Mouse (Mus musculus): Measurements from ENCODE around the gene Gm2174. TPM values are rescaled to one million over a fixed set of nuclear protein-coding genes. Genes with fewer than 3 reads are reported as not detected.

Gm2174 gene
- not detected for total RNA-seq (2021)
- long read RNA-seq, experiment 1 = 0 reads
- long read RNA-seq, experiment 2 = 0 reads

DNA sequence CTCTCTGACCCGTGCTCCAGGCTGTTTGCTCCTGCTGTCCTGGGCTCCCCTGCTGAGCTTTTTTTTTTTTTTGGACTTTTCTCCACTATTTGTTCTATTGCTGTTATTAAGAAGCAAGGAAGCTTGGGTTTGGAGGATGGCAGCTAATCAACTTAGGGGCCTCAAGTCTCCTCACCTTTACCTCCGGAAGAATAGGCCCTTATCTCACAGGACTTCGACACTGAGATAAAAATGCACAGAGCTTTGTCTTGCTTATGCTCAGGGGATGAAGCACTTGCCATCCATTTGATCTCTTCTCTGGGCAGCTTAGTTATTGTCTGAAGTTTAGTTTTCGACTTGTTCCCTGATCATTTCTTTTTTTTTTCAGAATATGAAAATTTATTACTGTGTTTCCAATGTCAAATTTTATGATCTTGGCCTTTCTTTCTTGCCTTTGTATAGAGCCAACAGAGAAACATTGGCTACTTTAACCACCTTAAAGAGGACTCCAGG lies at the start of gene Gm2174:
TSS of gene Gm2174 (plus strand) at position 442 of the 492 bp plus-strand sequence.
- no peak for DNase-seq

GRCm38 (mm10) chrX:56404646-56405045 lies 43.1 kb upstream of the Gm2174 start:
- DNase-seq = no peak

DNA sequence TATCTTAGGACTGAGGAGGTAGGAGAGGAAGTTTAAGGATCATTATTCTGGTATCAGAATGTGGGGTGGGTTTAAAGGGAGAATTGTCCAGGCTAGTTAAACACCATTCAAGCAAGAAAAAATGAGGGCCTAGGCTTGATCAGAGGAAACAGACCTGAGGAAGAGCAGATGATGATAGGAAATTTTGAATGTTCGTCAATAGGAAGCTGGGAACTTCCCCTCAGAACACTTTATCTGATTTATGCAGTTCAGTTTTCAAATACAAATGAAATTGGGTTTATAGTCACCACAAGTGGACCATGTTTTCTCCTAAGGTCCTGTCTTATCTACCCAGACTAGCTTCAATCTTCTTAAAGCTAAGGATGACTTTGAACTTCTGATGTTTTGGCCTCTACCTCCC lies 42.3 kb upstream of the Gm2174 start:
- no peak for DNase-seq

DNA sequence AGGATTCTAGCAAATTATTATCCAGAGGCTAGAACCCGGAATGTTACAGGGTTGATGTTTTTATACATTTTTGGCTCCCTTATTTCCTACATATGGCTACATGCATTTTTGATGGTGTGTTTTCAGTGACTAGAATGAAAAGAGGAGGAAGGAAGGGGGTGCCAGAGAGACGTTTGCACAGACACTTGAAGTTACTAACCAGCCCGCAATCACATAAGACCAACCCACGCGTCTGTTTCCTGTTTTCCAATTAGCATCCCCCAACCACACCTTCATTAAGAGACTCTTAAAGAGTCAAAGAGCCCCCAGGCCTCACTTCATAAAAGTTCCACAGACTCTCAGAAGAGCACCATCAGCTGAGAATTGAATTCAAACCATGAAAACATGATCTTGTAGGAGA lies 41.6 kb upstream of the Gm2174 start:
- DNase-seq = no peak

DNA sequence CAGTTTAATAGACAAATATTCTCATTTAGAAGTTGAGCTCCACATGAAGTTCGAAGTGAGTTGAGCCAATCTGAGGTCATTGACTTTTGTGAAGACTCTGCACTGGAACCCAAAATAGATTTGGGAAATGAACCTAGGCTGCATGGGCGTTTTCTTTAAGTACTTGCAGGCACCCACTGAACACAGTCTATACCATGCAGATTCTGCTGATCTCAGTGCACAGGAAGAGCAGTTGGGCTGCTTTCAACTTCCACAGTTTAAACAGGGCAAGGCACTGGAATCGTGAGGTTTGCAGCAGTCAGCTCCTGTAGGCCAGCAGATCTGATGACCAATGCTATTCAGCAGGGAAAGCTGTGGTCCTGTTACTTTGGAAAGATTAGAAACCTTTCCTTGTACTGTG lies 31.5 kb upstream of the Gm2174 start:
- no peak for DNase-seq

- no peak for DNase-seq
Measured at GRCm38 (mm10) chrX:56417541-56417940, 30.2 kb upstream of the Gm2174 start.

- DNase-seq = no peak
Measured at GRCm38 (mm10) chrX:56430601-56431000, 17.2 kb upstream of the Gm2174 start.

DNA sequence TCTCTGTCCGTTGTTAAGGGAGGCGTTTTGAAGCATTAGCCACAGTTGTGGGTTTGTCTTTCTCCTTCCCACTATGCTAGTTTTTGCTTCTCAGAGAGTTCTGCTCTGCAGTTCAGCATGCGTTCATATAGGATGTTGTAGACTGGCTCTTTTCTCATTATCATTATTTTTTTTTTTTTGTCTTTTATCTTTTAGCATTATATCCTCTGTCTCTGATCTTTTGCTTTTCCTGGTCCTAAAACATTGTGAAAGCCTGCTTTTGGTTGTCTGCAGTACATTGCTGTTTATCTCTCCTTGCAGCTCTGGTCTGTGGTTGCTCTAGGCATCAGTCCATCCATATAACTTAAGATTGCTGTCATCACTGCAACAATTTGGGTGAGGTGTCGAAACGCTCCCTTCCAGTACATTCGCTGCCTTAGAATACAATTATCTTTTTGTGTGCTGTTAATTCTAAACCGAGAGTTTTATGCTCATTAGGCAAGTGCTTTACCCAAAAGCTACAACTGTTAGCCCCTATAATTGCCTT lies 11.9 kb upstream of the Gm2174 start:
- DNase-seq = no peak

DNA sequence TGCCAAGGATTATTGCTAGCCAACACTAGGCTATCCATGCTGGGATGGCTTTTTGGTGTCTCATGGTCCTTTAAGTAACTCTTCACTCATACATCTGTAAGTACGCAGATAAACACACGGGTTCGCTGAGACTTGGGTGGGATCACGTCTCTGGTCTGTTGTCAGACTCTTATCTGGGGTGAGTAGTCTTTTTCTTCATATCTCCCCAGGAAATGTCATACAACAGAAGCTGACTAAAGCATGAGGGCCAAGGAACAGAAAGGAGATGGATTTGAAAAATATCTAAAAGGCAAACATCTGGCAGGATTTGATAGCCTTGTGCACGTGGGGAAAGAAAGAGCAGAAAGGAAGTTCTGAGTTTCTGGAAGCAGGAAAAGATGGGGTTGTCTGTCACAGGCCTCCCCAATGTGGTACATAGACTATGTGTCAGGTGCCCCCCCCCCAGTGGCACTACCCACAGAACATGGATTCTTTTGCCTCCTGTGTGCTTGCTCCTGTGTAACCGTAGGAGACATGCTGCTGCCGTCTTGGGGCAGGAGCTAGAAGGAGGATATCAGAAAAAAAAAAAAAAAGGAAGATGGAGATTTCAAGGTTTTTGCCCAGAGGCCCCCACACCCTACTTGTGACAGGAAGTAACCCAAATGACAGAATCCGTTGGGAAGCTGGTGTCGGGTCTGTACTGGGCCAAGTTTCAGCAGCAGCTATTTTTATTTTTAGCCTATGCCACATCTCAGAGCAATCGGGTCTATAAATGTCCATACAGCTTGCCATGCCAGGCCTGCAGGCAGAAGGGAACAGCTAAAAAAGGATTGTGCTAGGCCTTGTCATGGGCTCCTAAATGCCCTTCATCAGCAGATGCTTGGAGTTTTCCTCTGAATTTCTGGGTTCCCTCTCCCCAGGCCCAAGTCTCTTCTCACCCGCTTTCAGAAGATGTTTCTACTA lies 1.0 kb upstream of the Gm2174 start:
- DNase-seq = no peak

DNA sequence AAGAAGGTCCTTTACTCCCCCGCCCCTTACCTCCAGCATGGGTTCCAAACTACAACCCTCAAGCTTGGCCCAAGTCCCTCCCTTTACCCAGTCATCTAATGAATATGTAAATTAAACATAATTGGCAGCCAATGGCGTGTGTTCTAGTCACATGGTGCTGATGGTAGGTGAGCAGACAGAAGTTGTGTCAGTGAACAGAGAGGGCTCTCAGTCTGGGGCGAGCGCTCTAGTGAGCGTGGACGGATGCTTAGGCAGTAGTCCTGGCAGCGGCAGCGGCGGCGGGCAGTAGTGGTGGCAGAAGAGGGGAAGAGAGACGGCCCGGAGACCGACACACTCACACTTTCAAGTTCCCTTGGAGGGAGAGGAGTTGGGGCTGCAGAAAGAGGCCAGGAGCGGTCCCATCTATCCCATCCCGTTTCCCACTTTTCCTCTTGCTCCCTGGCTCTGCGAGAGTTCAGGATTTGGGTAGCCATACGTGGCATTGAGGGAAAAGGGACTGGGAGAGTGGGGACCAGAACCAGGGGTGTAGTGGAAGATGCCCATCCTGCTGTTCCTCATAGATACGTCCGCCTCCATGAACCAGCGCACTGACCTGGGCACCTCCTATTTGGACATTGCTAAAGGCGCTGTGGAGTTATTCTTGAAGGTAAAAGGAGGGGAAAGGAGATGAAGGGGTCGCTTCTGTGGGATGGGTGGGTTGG lies 7.1 kb downstream of the Gm2174 start, which contains the start of gene Ints6l:
TSS of gene Ints6l (plus strand) at position 187 of the 701 bp plus-strand sequence.
- DNase-seq = peak; percentile 84 to 86

DNA sequence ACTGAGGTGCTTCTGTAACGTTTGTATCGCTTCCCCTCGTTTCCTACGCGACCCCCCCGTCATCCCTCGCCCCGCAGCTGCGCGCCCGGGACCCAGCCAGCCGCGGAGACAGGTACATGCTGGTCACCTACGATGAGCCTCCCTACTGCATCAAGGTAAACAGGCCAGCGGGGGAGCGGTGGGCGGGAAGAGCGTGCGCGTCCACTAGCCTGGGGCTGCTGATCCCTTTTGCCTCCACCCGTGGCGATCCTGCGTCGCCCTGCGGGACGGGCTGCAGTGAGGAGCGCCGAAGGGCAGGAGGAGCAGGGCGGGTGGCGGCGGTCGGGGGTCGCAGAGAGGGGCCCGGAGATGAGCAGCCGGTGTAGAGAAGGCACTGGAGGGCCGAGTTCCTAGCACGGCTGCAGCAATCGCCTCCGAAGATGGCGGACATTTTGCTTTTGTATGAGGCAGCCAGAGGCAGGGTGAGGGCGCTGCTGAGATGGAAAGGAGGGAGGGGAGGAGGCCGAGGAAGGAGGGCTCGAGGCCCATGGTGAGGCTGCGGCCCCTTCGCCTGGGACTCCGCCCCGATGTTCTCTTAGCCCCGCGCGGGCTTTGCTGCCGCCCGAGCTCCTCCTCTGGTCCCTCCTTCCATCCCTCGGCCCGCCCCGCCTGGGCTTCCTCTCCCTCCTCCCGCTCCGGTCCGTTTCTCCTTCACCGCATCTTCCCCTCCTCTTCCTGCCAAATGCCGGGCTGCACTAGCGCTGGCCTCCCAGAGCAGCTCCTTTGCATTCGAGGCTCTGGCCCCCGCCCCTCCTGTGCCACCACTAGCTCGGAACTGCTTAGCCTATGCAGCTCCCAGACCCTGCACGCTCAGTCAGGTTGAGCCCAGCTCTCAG lies 7.8 kb downstream of the Gm2174 start:
- DNase-seq = peak; percentile 92 to 93

DNA sequence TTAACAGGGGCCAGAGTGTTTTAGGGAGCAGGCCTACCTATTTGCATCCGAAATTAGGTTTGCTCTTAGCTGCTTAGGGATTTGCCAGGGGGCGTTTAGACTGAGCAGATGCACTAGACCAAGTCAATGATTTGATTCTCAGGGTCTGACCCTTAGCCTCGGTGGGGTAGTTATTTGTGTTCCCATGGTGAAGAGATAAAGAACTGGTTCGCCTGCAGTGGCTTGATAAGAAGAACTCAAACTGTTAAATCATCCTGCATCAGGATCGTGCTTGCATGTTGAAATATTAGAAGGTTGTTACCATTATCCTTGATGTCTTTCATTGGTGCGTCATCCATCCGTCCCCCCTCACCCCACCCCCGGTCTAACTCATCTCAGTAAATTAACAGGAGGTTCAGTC lies 8.6 kb downstream of the Gm2174 start:
- peak; percentile 27 to 59 for DNase-seq

- DNase-seq = no peak
Measured at GRCm38 (mm10) chrX:56462020-56462933, 14.5 kb downstream of the Gm2174 start.

GRCm38 (mm10) chrX:56464906-56465305 lies 17.1 kb downstream of the Gm2174 start:
- DNase-seq = no peak

GRCm38 (mm10) chrX:56467688-56468087 lies 19.9 kb downstream of the Gm2174 start:
- no peak for DNase-seq

DNA sequence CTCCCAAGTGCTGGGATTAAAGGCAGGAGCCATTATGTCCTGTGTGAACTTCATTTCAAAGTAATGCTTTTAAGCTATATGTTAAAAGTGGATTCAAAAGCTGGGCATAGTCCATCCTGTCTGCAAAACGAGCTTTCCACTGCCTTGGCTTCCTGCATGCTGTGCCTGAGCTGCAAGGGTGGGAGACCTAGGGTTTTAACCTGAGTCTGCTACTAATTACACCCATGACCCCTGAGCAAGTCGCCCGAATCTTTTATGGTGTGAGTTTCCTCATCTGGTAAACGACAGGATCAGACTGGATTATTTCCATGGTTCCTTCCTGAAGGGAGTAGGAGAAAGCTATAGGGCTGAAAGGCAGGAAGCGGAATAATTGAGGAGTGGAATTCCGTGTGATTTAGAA lies 20.7 kb downstream of the Gm2174 start:
- DNase-seq = no peak

GRCm38 (mm10) chrX:56474035-56474434 lies 26.3 kb downstream of the Gm2174 start:
- no peak for DNase-seq

- no peak for DNase-seq
Measured at GRCm38 (mm10) chrX:56477553-56477952, 29.8 kb downstream of the Gm2174 start.

GRCm38 (mm10) chrX:56481906-56482305 lies 34.1 kb downstream of the Gm2174 start:
- DNase-seq = no peak

DNA sequence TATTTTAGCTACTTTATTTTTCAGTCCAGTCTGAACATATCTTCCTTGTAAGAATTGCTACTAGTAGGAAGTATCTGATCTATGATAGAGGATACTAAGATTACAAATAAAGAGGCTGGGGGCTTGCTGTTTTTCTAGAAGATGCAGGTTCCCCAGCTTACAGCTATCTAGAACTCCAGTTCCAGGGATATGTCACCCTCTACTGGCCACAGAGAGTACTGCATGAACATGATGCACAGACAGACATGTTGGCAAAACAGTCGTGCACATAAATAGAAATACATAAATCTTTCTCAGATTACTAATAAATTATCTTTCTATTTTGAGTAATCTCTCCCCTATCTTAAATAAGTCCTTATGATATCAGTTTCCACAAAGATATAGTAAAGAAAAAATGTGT lies 42.0 kb downstream of the Gm2174 start:
- DNase-seq = peak; percentile 66 to 69

DNA sequence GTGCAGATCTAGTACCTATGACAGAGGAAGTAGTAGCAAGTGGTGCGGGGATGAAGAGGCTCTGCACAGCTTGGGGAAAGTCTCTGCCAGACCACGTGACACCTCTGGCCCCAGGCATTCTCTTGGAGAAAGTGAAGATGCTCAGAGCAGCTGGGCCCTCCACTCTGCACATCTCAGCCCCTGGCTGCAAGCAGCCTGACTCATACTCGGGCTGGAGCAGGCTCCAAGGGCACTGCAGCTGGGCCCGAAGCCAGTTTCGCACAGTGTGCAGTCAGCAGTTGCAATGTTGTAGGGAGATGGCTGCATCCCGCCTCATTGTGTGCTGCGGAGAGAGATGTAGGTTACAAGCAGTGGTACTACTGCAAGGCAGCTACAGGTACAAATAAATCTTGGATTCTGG lies 49.5 kb downstream of the Gm2174 start:
- DNase-seq = peak; percentile 75 to 76

All from adrenal gland, postnatal 36 days (tissue).